Mouse (Mus musculus) liver, embryonic 15.5 days (tissue): ENCODE data around the gene Tbc1d10a. TPM values are rescaled to one million over a fixed set of nuclear protein-coding genes. Genes with fewer than 3 reads are reported as not detected.

Experiments
- ATAC-seq: fragments of 200-750 bp; cut with Nextera tagmentation; 2 replicates; pipeline ENCODE4 v1.8.0; 2017; ENCODE audit warnings: moderate number of reproducible peaks, mild to moderate bottlenecking, moderate library complexity; ENCODE audit not compliant: insufficient read depth
- H3K27ac ChIP-seq: fragments of 300-500 bp; sonication (generic); replicated peaks from 2 replicates; pipeline ENCODE4 v1.5.1; 2015; ENCODE audit warnings: mild to moderate bottlenecking, inconsistent platforms
- H3K27me3 ChIP-seq: fragments of 300-500 bp; sonication (generic); 2 replicates; pipeline ENCODE4 v1.6.1; 2015; ENCODE audit warnings: mild to moderate bottlenecking, inconsistent platforms
- H3K36me3 ChIP-seq: fragments of 300-500 bp; sonication (generic); replicated peaks from 2 replicates; pipeline ENCODE4 v1.6.1; 2015; ENCODE audit warnings: moderate library complexity, mild to moderate bottlenecking, inconsistent platforms
- H3K4me1 ChIP-seq: fragments of 300-500 bp; sonication (generic); replicated peaks from 2 replicates; pipeline ENCODE4 v1.6.1; 2015; ENCODE audit warnings: inconsistent platforms
- H3K4me2 ChIP-seq: fragments of 300-500 bp; sonication (generic); 2 replicates; pipeline ENCODE4 v1.6.1; 2015; ENCODE audit warnings: moderate library complexity, mild to moderate bottlenecking, inconsistent platforms
- H3K4me3 ChIP-seq: fragments of 300-500 bp; sonication (generic); replicated peaks from 2 replicates; pipeline ENCODE4 v1.5.1; 2015; ENCODE audit warnings: mild to moderate bottlenecking, inconsistent platforms
- H3K9ac ChIP-seq: fragments of 300-500 bp; sonication (generic); 2 replicates; pipeline ENCODE4 v1.6.1; 2015; ENCODE audit warnings: moderate library complexity, mild to moderate bottlenecking, inconsistent platforms
- H3K9me3 ChIP-seq: fragments of 300-500 bp; sonication (generic); replicated peaks from 2 replicates; pipeline ENCODE4 v1.6.1; 2016; ENCODE audit warnings: inconsistent platforms
- WGBS: fragments of 180-500 bp; shearing (Covaris S2); methylation state at CpG from one replicate; pipeline ENCODE4 v1.1.7; 2015; ENCODE audit warnings: mixed read lengths; ENCODE audit not compliant: insufficient replicate concordance; 5-methylcytosine and 5-hydroxymethylcytosine counted together
- polyA plus RNA-seq: library from polyadenylated mRNA; unstranded; fragments of >200 nt; fragmentation: Nextera tagmentation; extraction: Ambion mirVana; gene quantifications from 2 replicates; pipeline ENCODE4 v1.2.1, GENCODE M21; 2015

Tbc1d10a gene
- polyA plus RNA-seq = 7.0 TPM in 2 replicates

DNA sequence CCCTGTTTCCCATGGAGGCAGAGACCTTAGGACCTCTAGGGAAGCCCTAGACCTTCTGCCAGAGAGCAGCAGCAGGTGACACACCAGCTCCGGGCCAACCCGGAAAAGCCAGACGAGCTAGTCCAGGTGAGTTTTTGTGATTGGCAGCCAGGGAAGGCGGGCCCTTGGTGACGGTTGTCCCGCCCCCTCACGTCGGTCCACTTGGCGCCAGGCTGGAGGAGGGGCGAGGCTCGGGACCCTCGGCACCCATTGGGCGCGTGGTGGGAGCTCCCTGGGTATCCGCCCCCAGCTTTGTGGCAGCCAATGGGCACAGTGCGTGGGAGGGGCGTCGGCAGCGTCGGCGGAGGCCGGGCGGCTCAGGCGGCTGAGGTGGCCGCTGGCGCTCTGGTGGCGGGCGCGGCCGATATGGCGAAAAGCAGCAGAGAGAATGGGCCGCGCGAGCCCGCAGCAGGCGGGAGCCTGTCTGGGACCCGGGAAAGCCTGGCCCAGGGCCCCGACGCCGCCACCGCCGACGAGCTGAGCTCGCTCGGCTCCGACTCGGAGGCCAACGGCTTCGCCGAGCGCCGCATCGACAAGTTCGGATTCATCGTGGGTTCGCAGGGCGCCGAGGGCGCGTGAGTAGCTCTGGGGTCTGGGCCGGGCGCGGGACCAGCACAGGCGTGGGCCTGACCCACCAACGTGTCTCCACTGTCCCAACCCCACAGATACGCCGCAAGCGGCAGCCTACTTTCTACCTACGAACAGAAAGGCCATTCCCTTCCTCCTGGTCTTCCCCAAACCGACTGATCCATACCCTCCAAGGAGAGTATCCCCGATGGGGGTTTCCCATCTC lies at the start of gene Tbc1d10a:
TSS of gene Tbc1d10a (plus strand) at position 304 of the 832 bp plus-strand sequence.
- H3K4me2 ChIP-seq = peak within 1 kb of the TSS; percentile 98
- WGBS = under 1% methylated on average over 71 of the region's 71 CpGs
- H3K27me3 ChIP-seq = no peaks in the 10 kb centered on the region
- H3K27ac ChIP-seq = peak within 1 kb of the TSS; percentile 72
- H3K4me1 ChIP-seq = peaks cover 38% of the 10 kb centered on the region
- H3K4me3 ChIP-seq = peak within 1 kb of the TSS; percentile 86
- H3K9me3 ChIP-seq = no peaks in the 10 kb centered on the region
- H3K9ac ChIP-seq = peak within 1 kb of the TSS; percentile 93
- ATAC-seq = peak; percentile 99
- peaks cover 16% of the 10 kb centered on the region for H3K36me3 ChIP-seq

DNA sequence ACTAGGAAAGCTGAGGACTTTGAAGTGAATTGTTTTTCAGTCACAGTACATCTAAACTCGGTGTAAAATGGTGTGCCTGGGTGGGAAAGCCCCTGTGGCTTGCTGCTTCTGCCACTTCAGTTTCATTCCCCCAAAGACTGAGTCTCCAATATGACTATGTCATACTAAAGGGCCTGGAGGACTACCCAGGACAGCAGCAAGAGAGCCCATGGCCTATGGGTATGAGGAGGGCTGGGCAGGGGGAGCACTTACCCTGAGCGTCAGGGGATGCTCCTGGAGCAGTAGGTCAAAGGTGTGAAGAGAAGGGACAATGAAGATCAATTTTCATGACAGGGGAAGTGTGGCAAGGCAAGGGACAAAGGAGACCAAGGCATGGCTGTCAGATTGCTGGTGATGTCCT lies 47.6 kb upstream of the Tbc1d10a start:
- WGBS = 58% methylated on average over 2 of the region's 2 CpGs
- Histone ChIP-seq H3K4me2 (no peak overlapping the region), H3K9ac (no peak overlapping the region), H3K27ac (no peak overlapping the region), H3K27me3 (0 out of 2 replicates have a peak, but pooled peaks cover 4% of the 10 kb centered on the region), H3K4me3 (no peak overlapping the region), H3K9me3 (no peaks in the 10 kb centered on the region), H3K4me1 (peaks cover 21% of the 10 kb centered on the region), H3K36me3 (peaks cover 26% of the 10 kb centered on the region; the same call in 1 of the 2 replicates)
- no peak for ATAC-seq

GRCm38 (mm10) chr11:4141505-4141904 lies 45.1 kb upstream of the Tbc1d10a start:
- no peak overlapping the region for H3K4me2 ChIP-seq
- H3K9me3 ChIP-seq = no peaks in the 10 kb centered on the region
- 0 out of 2 replicates have a peak, but pooled peaks cover 3% of the 10 kb centered on the region for H3K4me1 ChIP-seq
- ATAC-seq = no peak
- no peak overlapping the region for H3K9ac ChIP-seq
- peaks cover 26% of the 10 kb centered on the region; the same call in 1 of the 2 replicates for H3K36me3 ChIP-seq
- no peak overlapping the region for H3K27ac ChIP-seq
- no peak overlapping the region for H3K4me3 ChIP-seq
- H3K27me3 ChIP-seq = no peaks in the 10 kb centered on the region

GRCm38 (mm10) chr11:4142352-4142751 lies 44.2 kb upstream of the Tbc1d10a start:
- Histone ChIP-seq H3K4me3 (no peak overlapping the region), H3K9ac (no peak overlapping the region), H3K4me2 (no peak overlapping the region), H3K27ac (no peak overlapping the region), H3K4me1 (no peaks in the 10 kb centered on the region), H3K9me3 (no peaks in the 10 kb centered on the region), H3K27me3 (no peaks in the 10 kb centered on the region), H3K36me3 (peaks cover 26% of the 10 kb centered on the region; the same call in 1 of the 2 replicates)
- 64% methylated on average over 4 of the region's 4 CpGs for WGBS
- ATAC-seq = no peak

DNA sequence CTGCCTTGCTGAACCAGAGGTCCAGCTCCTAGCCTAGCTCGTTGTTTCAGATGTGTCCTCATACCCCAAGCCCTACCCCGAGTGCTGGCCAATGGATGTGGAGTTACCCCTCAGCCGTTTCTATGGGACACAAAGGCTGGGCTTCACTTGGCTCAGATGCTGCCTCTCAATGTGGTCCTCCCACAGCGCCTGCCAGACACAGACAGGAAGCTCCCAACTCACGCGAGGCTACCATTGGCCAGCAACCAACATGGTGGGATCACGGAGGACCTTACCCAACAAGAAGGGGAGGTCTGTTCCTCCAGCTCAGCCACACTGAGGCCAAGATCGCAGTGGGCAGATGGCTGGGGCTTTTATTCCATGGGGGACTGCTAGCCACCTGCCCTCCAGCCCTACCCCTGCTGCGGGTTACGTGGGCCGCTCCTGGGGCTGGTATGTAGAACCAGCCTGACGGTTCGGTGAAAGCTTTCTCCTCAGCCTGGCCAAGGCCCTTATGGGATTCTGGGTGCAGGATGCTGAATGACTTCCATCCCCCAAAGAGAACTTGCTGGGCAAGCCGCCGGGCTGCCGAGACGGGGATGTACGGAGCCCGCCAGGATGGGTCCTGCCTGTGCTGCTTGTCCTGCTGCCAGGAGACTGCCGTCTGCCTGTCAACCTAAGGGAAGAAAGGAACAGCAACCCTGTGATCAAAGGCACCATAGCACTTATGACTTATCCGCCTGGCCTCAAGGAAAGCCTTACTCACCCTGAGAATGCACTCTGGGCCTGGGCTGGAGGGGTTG lies 43.1 kb upstream of the Tbc1d10a start:
- Histone ChIP-seq H3K27me3 (no peaks in the 10 kb centered on the region), H3K27ac (no peak overlapping the region), H3K4me2 (no peak overlapping the region), H3K4me3 (no peak overlapping the region), H3K9ac (no peak overlapping the region), H3K9me3 (no peaks in the 10 kb centered on the region), H3K4me1 (no peaks in the 10 kb centered on the region), H3K36me3 (peaks cover 23% of the 10 kb centered on the region; the same call in 1 of the 2 replicates)
- ATAC-seq = no peak
- WGBS = 85% methylated on average over 21 of the region's 21 CpGs

DNA sequence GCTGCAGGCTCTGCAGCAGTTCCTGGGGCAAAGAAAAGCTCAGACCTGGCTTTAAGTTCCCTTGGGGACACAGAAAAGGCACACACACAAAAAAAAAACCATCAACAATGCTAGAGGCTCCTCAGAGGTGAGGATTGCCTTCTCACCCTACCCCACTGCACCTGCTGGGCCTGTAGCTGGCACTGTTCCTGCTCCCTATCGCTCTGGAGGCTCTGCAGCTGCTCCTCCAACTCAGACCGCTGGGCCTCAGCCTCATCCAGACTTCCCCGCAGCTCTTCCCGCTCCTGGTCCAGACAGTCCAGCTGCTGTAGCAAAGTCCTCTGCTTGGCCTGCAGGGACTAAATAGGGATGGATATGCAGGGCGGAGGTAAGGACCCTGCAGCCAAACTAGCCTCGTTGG lies 40.2 kb upstream of the Tbc1d10a start:
- Histone ChIP-seq H3K27ac (no peak overlapping the region), H3K36me3 (0 out of 2 replicates have a peak, but pooled peaks cover 11% of the 10 kb centered on the region), H3K9me3 (no peaks in the 10 kb centered on the region), H3K27me3 (no peaks in the 10 kb centered on the region), H3K9ac (no peak overlapping the region), H3K4me1 (no peaks in the 10 kb centered on the region), H3K4me3 (no peak overlapping the region), H3K4me2 (no peak overlapping the region)
- WGBS = 75% methylated on average over 6 of the region's 6 CpGs
- ATAC-seq = no peak

GRCm38 (mm10) chr11:4147098-4147497 lies 39.5 kb upstream of the Tbc1d10a start:
- no peak overlapping the region for H3K9ac ChIP-seq
- no peak overlapping the region for H3K27ac ChIP-seq
- H3K4me1 ChIP-seq = no peaks in the 10 kb centered on the region
- H3K4me2 ChIP-seq = no peak overlapping the region
- H3K4me3 ChIP-seq = no peak overlapping the region
- WGBS = 77% methylated on average over 10 of the region's 10 CpGs
- 0 out of 2 replicates have a peak, but pooled peaks cover 8% of the 10 kb centered on the region for H3K36me3 ChIP-seq
- no peaks in the 10 kb centered on the region for H3K9me3 ChIP-seq
- no peak for ATAC-seq
- H3K27me3 ChIP-seq = no peaks in the 10 kb centered on the region

- no peak overlapping the region for H3K4me3 ChIP-seq
- H3K4me1 ChIP-seq = no peaks in the 10 kb centered on the region
- no peaks in the 10 kb centered on the region for H3K9me3 ChIP-seq
- H3K36me3 ChIP-seq = no peaks in the 10 kb centered on the region
- 73% methylated on average over 5 of the region's 5 CpGs for WGBS
- no peak overlapping the region for H3K9ac ChIP-seq
- H3K4me2 ChIP-seq = no peak overlapping the region
- no peak overlapping the region for H3K27ac ChIP-seq
- ATAC-seq = no peak
- no peaks in the 10 kb centered on the region for H3K27me3 ChIP-seq
Observed at GRCm38 (mm10) chr11:4148120-4148519, 38.5 kb upstream of the Tbc1d10a start.

DNA sequence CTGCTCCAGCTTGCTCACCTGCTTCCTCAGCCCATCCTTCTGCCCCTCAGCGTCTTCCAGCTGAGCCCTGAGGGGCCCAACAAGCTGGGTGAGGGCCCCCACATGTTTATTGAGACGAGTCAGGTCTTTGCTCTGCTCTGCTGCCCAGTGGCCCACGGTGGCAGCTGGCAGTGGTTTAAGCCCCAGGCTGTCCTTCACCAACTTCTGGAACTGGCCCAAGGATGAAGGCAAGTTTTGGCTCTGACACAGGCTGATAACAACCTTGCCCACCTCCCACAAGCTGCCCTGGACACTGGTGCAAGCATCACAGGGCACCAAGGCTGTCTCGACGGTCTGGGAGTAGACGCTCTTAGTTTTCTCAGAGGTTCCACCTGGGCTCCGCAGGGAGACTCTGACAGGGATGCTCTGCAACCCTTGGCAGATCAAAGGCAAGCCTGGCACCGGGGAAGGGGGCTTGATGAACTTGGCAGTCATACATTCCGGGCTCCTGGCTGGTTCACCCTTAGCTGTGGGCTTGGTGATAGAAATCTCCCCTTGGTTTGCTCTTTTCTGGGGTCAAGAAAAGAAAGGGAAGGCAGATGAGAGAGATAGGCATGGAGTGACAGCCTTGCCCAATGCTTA lies 37.9 kb upstream of the Tbc1d10a start:
- Histone ChIP-seq H3K27me3 (no peaks in the 10 kb centered on the region), H3K4me3 (no peak overlapping the region), H3K36me3 (no peaks in the 10 kb centered on the region), H3K9ac (no peak overlapping the region), H3K4me1 (no peaks in the 10 kb centered on the region), H3K9me3 (no peaks in the 10 kb centered on the region), H3K27ac (no peak overlapping the region), H3K4me2 (no peak overlapping the region)
- no peak for ATAC-seq
- WGBS = 74% methylated on average over 9 of the region's 9 CpGs

GRCm38 (mm10) chr11:4149886-4150285 lies 36.7 kb upstream of the Tbc1d10a start:
- no peaks in the 10 kb centered on the region for H3K9me3 ChIP-seq
- no peaks in the 10 kb centered on the region for H3K4me1 ChIP-seq
- H3K9ac ChIP-seq = no peak overlapping the region
- H3K27ac ChIP-seq = no peak overlapping the region
- H3K36me3 ChIP-seq = no peaks in the 10 kb centered on the region
- H3K4me3 ChIP-seq = no peak overlapping the region
- no peak overlapping the region for H3K4me2 ChIP-seq
- no peaks in the 10 kb centered on the region for H3K27me3 ChIP-seq
- 70% methylated on average over 6 of the region's 6 CpGs for WGBS
- no peak for ATAC-seq

DNA sequence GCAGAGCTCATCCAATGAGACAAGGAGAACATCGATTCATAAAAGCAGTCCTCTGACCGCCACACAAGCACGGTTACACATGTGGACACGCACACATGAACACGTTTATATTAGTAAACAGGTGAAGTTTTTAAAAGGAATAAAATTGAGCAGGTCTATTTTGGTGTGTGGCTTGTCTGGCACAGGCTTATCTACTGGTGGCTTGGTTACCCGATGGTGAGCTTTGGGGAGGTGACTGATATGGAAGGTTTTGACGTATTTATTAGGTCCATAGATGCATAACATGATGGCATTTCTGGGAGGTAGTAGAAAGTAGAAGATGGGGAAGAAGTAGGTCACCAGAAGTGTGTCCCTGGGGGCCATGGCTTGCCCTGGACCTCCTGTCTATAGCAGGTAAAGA lies 32.9 kb upstream of the Tbc1d10a start:
- no peak overlapping the region for H3K4me3 ChIP-seq
- H3K4me2 ChIP-seq = no peak overlapping the region
- peaks cover 2% of the 10 kb centered on the region for H3K4me1 ChIP-seq
- no peak overlapping the region for H3K9ac ChIP-seq
- 69% methylated on average over 7 of the region's 7 CpGs for WGBS
- ATAC-seq = no peak
- H3K27me3 ChIP-seq = no peaks in the 10 kb centered on the region
- no peaks in the 10 kb centered on the region for H3K36me3 ChIP-seq
- no peak overlapping the region for H3K27ac ChIP-seq
- no peaks in the 10 kb centered on the region for H3K9me3 ChIP-seq
